Mouse (Mus musculus): ENCODE results near the gene Ech1.

Gene Ech1

DNA sequence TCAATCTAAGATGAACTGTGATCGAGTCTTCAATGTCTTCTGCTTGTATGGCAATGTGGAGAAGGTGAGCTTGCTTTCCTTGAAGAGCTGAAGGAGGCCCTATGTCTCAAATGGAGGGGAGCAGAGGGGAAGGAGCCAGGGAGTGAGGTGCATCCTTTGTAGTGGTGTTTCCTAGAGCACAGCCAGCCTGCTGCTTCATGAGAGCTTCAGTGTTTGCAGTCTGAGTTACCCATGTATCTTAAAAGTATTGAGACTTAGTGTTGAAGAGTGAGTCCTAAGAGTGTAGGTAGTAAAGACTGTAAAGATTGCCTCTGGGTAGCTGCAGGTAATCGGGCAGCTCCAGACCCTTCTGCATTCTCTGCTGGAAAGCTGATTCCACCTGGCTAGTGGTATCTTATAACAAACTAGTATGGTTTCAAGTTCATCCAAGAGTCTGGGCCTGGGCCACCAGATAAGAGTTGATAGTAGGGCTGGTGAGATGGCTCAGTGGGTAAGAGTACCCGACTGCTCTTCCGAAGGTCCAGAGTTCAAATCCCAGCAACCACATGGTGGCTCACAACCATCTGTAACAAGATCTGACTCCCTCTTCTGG, 6.1 kb upstream of the Ech1 start:
- no peak for DNase-seq (ENCODE audit: low read depth, low spot score)

- no peak for DNase-seq (ENCODE audit: low read depth, low spot score)
Observed at GRCm38 (mm10) chr7:28819571-28819970, 5.4 kb upstream of the Ech1 start.

DNA sequence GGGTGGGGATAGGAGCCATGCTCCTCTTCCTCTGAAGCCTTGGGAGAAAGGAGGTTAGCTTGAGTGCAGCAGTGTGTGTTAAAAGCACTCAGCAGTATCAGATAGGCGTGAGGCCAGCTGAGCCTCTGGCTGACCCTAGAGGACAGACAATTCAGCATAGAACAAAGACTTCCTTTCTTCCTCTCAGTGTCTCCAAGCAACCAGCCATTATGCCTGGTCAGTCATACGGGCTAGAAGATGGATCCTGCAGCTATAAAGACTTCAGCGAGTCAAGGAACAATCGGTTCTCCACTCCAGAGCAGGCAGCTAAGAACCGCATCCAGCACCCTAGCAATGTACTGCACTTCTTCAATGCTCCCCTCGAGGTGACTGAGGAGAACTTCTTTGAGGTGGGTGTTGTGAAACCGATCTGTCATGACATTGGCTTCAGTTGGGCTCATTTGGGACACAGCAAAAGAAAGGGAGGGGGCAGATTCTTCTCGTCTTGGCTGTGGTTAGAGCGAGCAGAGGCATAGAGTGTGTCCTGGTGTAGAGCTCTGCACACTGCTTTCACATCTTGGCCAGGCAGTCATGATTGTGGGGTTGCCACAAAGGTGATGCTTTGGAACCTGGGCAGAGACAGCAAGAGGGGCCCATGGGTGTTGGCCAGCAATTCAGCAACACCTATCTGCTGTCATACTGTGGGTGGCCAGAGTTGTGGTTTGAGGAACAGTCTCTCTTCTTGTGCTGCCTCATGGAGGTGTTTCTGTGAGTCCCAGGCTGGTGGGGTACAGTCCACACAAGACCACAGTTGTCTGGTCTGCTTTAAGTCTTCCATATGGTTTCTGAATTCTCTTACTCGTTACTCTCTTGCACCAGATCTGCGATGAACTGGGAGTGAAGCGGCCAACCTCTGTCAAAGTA, 4.4 kb upstream of the Ech1 start:
- DNase-seq (ENCODE audit: low read depth, low spot score), result peak; percentile 26

DNA sequence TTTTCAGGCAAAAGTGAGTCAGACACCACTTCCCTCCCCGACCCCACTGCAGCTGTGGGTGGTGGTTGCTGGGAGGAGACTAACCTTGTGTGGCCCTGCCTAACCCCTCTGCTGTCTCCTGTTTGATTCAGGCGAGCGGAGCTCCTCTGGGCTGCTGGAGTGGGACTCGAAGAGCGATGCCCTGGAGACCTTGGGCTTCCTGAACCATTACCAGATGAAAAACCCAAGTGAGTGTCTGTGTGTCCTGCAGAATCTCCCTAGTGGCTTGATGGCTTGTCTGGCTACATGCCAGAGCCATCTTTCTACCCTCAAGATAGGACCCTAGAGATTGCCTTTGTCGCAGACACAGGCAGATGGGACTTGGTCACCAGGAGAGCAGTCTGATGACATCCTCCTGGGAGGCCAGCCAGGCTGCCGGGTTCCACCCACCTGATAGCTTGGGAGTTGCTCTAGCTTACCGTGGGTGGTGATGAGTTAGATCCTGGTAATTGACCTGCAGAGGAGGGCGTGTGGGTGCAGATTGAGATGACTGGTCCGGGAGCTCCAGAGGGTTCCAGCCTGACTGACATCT, 3.7 kb upstream of the Ech1 start:
- DNase-seq (ENCODE audit: low read depth, low spot score), result peak; percentile 30

DNA sequence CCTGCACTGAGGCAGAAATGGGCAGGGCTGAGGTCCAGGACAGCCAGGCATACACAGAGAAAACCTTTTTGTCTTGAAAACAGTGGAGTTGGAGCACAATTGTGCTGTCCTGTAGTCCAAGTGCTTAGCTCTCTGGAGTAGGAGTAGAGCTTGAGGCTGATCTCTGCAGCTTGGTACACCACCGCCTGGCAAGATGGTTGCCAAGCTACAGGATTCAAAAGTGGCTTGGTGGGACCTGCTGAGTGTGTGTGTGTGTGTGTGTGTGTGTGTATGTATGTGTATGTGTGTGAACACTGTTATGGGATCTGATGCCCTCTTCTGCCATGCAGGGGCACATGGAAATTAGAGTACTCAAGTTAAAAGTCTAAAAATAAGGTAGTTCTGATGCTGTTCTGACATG, 2.5 kb upstream of the Ech1 start:
- peak; percentile 40 for DNase-seq (ENCODE audit: low read depth, low spot score)

GRCm38 (mm10) chr7:28822993-28823903, 1.8 kb upstream of the Ech1 start:
- DNase-seq (ENCODE audit: low read depth, low spot score), result peak; percentile 69

DNA sequence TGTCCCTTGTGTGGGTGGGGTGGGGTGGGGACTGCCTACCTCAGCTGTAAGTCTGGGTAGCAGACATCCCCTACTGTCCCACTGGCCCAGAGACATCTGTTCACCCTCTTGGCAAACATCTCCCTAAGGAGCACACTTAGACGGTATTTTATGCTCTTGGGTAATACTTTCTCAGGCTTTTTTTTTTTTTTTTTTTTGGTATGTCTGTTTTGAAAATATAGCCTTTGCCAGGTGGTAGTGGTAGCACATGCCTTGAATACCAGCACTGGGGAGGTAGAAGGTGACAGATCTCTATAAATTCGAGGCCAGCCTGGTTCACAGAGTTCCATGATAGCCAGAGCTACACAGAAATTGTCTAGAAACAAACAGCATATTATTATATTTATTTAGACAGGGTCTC, 1.1 kb upstream of the Ech1 start:
- peak; percentile 10 for DNase-seq (ENCODE audit: low read depth, low spot score)

DNA sequence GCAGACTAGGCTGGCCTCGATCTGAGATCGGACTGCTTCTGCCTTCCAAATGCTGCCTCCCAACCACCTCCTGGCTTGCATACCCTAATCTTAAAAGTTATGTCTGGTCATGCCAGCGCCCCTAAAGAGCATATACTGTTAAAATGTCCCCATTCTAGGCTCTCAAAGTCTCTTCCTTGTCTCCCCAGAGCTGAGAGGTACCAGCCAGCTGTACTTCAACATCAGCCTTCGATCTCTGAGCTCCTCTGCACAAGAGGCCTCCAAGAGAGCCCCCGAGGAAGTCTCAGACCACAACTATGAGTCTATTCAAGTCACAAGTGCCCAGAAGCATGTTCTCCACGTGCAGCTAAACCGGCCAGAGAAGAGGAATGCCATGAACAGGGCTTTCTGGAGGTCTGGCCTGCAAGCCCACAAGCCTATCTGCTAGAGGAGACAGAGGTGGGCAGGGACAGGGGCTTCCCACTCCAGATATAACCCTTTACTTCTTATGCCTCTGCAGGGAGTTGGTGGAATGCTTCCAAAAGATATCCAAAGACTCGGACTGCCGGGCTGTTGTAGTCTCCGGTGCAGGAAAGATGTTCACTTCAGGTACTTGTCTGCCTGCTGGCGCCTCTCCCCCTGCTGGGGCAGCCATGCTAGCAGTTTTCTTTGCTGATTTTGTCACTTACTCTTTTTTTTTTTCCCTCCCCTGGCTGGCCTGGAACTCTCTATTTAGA, 827 bp downstream of the Ech1 start:
- peak; percentile 64 for DNase-seq (ENCODE audit: low read depth, low spot score)

DNA sequence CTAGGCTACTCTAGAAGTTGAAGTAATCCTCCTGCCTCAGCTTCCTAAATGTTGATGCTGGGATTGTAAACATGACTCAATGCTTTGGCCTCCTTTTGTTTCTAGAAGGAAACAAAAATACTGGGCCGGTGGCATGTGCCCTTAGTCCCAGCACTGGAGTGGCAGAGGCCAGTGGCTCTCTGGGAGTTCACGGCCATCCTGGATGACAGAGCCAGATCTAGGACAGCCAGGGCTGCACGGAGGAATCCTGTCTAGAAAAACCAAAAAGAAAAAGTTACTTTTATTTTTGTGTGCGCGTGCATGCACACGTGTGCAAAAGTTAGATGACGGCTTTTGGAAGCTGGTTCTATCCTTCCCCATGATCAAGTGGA, 1.4 kb downstream of the Ech1 start:
- DNase-seq (ENCODE audit: low read depth, low spot score), result no peak

DNA sequence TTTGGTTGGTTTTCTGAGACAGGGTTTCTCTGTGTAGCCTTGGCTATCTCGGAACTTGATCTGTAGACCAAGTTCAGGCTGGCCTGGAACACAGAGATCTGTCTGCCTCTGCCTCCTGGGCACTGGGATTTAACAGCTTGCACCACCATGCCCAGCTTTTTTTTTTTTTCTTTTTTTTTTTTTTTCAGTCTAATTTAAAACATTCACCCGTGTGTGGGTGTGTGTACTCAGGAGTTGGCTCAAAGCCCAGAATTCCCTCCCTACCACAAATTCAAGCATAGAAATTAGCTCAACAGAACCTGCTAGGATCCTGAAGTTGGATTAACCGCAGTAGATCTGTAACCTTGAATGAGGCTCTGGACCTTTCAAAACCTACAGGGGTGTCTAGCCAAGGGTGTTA, 2.3 kb downstream of the Ech1 start:
- peak; percentile 46 for DNase-seq (ENCODE audit: low read depth, low spot score)

- no peak for DNase-seq (ENCODE audit: low read depth, low spot score)
Observed at GRCm38 (mm10) chr7:28829821-28830220, 4.8 kb downstream of the Ech1 start.

GRCm38 (mm10) chr7:28830981-28831380, 6.0 kb downstream of the Ech1 start:
- DNase-seq (ENCODE audit: low read depth, low spot score), result no peak

DNA sequence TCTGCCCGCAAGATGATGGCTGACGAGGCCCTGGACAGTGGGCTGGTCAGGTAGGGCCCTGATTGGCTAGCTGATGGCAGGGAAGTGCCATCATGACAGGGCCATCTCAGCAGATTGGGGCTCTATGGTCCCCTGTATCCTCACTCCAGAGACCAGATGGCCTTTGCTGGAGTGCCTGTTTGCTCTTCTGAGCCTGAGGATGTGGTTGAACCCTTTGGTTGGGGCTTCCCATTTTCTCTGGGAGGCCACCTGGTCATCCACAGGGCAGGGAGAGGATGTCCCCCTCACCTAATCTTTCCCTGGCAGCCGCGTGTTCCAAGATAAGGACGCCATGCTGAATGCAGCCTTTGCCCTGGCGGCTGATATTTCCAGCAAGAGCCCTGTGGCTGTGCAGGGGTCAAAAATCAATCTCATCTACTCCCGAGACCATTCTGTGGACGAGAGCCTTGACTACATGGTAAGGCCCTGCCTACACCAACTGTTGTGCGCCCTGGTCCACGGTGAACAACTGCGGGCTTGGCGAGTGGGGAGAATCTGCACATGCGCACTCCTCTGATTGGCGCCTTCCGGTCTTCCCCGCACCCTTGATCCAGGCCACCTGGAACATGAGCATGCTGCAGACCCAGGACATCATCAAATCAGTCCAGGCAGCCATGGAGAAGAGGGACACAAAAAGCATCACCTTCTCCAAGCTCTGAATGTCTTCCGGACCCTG, 6.6 kb downstream of the Ech1 start:
- DNase-seq (ENCODE audit: low read depth, low spot score), result peak; percentile 67

GRCm38 (mm10) chr7:28832137-28832536, 7.1 kb downstream of the Ech1 start:
- no peak for DNase-seq (ENCODE audit: low read depth, low spot score)

GRCm38 (mm10) chr7:28833723-28834347, 8.8 kb downstream of the Ech1 start, which contains the start of gene Lgals4:
TSS of gene Lgals4 (plus strand) at chr7:28833854.
- DNase-seq (ENCODE audit: low read depth, low spot score), result no peak

DNA sequence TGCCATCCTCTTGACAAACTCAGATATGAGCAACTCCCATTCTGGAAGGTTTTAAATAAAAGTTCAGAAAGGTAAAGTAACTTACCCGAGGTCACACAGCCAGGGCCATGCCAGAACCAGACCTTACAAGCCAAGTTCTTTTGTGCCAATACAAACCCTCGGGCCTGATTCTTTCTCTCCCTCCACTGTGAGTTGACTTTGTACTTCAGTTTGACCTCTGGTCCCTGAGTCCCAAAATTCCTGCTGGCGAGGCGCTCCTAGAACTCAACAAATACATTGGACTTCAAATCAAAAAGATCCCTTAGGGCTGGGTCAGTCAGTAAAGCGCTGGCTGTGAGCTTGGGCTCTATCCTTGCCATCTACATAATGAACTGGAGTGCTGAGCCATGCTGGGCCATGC, 11.9 kb downstream of the Ech1 start:
- DNase-seq (ENCODE audit: low read depth, low spot score), result peak; percentile 12

DNA sequence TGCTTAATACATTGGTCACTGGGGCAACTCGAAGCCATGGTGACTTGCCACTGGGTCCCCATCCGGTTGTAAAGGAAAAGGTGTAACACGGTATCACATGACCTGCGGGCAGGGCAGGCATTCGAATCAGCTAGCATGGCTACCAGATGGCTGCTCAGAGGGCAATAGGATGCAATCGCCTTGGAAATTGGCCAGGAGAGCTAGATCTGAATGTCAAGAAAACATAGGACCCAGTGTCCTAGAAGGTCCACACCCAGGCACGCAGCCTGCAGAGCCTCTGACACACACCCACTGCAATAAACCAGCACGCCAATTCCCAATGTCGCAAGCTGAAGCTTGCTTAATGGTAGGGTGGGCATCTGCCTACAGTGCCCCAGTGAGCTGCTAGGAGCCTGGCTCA, 13.3 kb downstream of the Ech1 start:
- DNase-seq (ENCODE audit: low read depth, low spot score), result no peak

GRCm38 (mm10) chr7:28847273-28847672, 22.3 kb downstream of the Ech1 start:
- DNase-seq (ENCODE audit: low read depth, low spot score), result no peak

DNA sequence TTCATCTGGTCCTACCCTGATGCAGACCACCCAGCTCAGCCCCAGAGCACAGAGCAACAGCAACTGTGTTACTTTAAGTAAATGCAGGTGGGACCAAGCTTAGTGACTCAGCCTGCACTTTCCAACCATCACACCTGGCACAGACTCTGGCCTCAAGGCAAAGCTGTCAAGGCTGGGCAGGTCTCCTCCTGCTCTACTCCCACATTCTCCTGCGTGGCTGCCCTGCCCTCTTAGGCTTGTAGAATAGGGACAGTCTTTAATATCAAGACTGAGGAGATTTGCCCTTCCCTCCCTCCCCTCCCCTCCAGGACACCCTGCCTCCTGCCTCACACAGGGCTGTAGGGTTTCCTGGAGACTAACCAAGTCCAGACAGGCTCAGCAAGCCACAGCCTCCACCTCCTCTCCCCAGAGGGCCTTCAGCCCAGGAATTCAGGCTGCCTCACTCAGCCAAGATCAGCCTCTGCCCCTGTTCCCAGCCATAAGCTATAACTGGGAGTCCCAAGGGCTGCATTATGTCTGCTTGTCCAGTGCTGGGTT, 24.8 kb downstream of the Ech1 start:
- no peak for DNase-seq (ENCODE audit: low read depth, low spot score)

GRCm38 (mm10) chr7:28850642-28851041, 25.6 kb downstream of the Ech1 start:
- DNase-seq (ENCODE audit: low read depth, low spot score), result no peak

All from R1 (cell line).